Mouse (Mus musculus) liver, embryonic 16.5 days (tissue): ENCODE measurements at regions not wholly inside any gene's neighbourhood (a gene's known extent, or its start where the extent isn't known, plus 50 kb on each side); places are given as distances from the start of the nearest gene placed in this dataset.
"Not testable (repeated sequence)": the region's sequence is repeated elsewhere in the genome, so short reads cannot be mapped to it uniquely, and the experiment has no call there.

Source experiments
- ATAC-seq: fragments of 200-750 bp; cut with Nextera tagmentation; 2 replicates; pipeline ENCODE4 v1.8.0; 2017; ENCODE audit warnings: low read depth, mild to moderate bottlenecking, moderate number of reproducible peaks, moderate library complexity
- H3K27ac ChIP-seq: fragments of 300-500 bp; sonication (generic); 2 replicates; pipeline ENCODE4 v1.5.1; 2014; ENCODE audit warnings: mild to moderate bottlenecking, low read length
- H3K27me3 ChIP-seq: fragments of 300-500 bp; sonication (generic); 2 replicates; pipeline ENCODE4 v1.6.1; 2014; ENCODE audit warnings: low read depth, low read length, mixed read lengths; ENCODE audit not compliant: control insufficient read depth, insufficient read depth
- H3K36me3 ChIP-seq: fragments of 300-500 bp; sonication (generic); 2 replicates; pipeline ENCODE4 v1.6.1; 2014; ENCODE audit warnings: mild to moderate bottlenecking; ENCODE audit not compliant: control insufficient read depth, insufficient read depth
- H3K4me1 ChIP-seq: fragments of 300-500 bp; sonication (generic); 2 replicates; pipeline ENCODE4 v1.6.1; 2014; ENCODE audit warnings: low read depth, low read length, mixed read lengths; ENCODE audit not compliant: control insufficient read depth
- H3K4me2 ChIP-seq: fragments of 300-500 bp; sonication (generic); 2 replicates; pipeline ENCODE4 v1.6.1; 2014; ENCODE audit warnings: low read depth, low read length, mixed read lengths
- H3K4me3 ChIP-seq: fragments of 300-500 bp; sonication (generic); 2 replicates; pipeline ENCODE4 v1.5.1; 2014; ENCODE audit warnings: low read depth, mild to moderate bottlenecking, low read length
- H3K9ac ChIP-seq: fragments of 300-500 bp; sonication (generic); 2 replicates; pipeline ENCODE4 v1.6.1; 2014; ENCODE audit warnings: low read depth, low read length
- H3K9me3 ChIP-seq: fragments of 300-500 bp; sonication (generic); replicated peaks from 2 replicates; pipeline ENCODE4 v1.6.1; 2016; ENCODE audit warnings: low read length; ENCODE audit not compliant: control insufficient read depth
- WGBS: fragments of 180-500 bp; shearing (Covaris S2); extraction: QIAGEN DNeasy Blood & Tissue Kit; methylation state at CpG from one replicate; pipeline ENCODE4 v1.1.7; 2014; ENCODE audit not compliant: insufficient replicate concordance; 5-methylcytosine and 5-hydroxymethylcytosine counted together

DNA sequence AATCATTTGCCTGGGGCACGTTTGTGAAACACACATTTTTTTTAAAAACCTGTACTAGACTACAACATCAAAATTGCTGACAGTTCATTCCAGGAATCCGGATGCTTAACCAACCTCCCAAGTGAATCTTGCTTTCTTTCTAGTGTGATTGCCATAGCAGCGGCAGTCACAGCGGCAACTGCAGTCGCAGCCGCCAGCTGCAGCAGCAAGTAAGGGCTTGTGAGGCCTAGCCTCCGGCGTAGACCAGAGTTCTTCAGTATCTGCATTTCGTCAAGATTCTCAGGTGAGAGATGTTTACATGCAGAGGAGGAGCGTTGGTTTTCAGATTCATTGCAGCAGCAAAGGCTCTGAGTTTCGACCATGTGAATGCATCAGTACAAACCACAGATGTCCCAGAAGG is 128.7 kb upstream of the Daam1 start:
- no peak overlapping the region for H3K27ac ChIP-seq
- no peaks in the 10 kb centered on the region for H3K4me1 ChIP-seq
- WGBS: 68% methylated on average over 11 of the region's 11 CpGs
- no peaks in the 10 kb centered on the region for H3K9me3 ChIP-seq
- no peaks in the 10 kb centered on the region for H3K27me3 ChIP-seq
- H3K36me3 ChIP-seq: no peaks in the 10 kb centered on the region
- ATAC-seq: no peak
- no peak overlapping the region for H3K9ac ChIP-seq
- no peak overlapping the region for H3K4me3 ChIP-seq
- no peak overlapping the region for H3K4me2 ChIP-seq

DNA sequence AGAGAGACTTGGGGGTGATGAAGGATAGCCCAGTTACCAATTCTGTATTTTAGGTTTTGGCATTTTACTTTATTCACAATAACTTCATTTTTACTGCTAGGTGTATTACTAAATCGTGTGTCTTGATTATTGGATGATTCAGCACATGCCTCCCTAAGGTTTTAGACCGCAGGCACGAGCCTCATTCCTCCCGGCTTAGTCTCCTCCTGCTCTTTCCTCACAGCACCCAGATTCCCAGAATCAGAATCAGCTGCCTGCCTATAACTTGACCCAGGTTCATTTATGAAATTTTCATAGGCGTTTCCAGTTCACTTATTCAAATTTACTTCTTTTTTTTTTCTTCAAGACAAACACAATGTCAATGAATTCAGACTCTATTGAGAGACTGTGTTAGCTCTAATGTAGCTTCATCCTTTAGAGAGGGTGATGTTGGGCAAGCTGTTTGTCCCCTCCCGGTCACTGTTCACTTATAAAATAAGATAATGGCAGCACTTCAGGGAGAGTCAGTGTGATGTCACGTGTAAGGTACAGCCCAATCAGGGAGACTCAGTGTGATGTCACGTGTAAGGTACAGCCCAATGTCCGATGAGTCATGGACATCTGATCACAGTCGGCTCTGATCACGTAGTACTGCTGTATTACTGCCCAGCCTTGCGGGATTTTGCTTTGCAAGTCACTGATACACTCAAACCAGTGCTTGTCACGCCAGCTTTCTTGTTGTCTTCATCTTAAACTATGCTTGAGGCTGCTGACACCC is 127.6 kb upstream of the Daam1 start:
- no peaks in the 10 kb centered on the region for H3K27me3 ChIP-seq
- no peak overlapping the region for H3K27ac ChIP-seq
- H3K9me3 ChIP-seq: no peaks in the 10 kb centered on the region
- no peaks in the 10 kb centered on the region for H3K4me1 ChIP-seq
- H3K9ac ChIP-seq: no peak overlapping the region
- WGBS: 62% methylated on average over 13 of the region's 13 CpGs
- no peak overlapping the region for H3K4me2 ChIP-seq
- ATAC-seq: no peak
- no peak overlapping the region for H3K4me3 ChIP-seq
- no peaks in the 10 kb centered on the region for H3K36me3 ChIP-seq

DNA sequence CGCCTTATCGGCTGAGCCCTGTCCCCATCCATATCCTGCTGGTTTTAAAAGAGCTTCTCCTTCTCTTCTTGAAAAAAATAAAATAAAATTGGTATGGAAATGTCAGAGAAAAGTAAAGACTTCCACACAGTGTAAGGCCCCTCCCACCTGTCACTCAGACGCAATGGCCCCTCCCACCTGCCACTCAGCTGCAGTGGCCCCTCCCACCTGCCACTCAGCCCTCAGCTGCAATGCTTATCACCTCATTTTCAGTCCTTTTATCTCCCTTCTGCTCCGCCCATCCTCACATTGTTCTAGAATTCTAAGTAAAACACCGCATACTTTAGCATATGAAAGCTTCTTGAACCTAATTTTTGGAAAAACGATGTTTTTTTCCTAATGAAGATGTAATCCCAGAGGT is 126.4 kb upstream of the Daam1 start:
- no peaks in the 10 kb centered on the region for H3K36me3 ChIP-seq
- H3K4me2 ChIP-seq: no peak overlapping the region
- 0 out of 2 replicates have a peak, but pooled peaks have one; percentile 3 for ATAC-seq
- no peak overlapping the region for H3K27ac ChIP-seq
- no peaks in the 10 kb centered on the region for H3K27me3 ChIP-seq
- H3K9me3 ChIP-seq: no peaks in the 10 kb centered on the region
- H3K9ac ChIP-seq: no peak overlapping the region
- no peak overlapping the region for H3K4me3 ChIP-seq
- 59% methylated on average over 6 of the region's 6 CpGs for WGBS
- H3K4me1 ChIP-seq: no peaks in the 10 kb centered on the region

DNA sequence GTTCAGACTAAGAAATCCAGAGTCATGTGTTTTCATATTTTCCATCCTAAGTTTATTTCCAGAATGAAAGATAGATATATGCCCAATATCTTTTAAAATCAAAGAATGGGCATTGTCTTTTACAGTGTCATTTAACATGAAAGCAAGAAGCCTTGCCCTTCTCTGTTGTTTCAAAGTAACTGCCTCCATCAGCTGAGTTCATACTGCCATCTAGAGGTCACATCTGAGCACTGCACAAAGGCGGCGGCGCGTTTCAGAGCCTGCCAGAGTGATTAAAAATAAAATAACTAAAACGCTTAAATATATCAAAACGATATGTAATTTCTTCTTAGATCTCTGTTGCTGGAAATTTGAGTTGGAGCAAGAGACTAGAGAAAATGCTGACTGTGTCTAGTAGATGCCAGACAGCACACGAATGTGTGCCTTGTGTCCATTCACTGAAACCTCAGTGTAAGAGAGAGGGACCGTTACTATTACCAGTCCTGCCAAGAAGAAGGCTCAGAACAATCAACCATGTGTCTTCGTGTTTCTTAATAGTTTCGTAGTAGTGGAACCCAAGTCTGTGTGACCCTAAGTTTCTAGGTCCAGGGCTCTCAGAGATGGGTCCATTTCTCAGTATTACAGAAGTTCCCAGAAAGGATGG is 123.0 kb upstream of the Daam1 start:
- no peaks in the 10 kb centered on the region for H3K4me1 ChIP-seq
- no peak overlapping the region for H3K27ac ChIP-seq
- H3K9me3 ChIP-seq: no peaks in the 10 kb centered on the region
- H3K4me2 ChIP-seq: no peak overlapping the region
- H3K4me3 ChIP-seq: no peak overlapping the region
- H3K27me3 ChIP-seq: no peaks in the 10 kb centered on the region
- H3K9ac ChIP-seq: no peak overlapping the region
- 19% methylated on average over 10 of the region's 10 CpGs for WGBS
- H3K36me3 ChIP-seq: no peaks in the 10 kb centered on the region
- no peak for ATAC-seq

DNA sequence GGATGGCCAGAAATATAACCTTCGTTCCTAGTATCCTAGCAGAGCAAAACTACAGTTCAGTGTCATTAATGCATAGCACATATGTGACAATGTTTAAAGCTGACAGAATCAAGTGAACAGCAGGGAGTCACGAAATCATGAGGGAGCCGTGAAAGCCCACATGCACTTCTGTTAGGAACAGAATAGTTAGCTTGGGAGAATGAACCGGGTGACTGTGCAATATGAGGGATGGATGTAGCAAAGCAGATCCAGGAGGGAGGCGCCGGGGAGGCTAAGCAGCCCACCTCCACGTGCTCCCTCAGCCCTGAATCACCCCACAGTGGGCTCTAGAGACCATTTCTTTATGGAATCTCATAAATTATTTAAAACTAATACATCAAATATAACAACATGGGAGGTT is 116.3 kb upstream of the Daam1 start:
- Histone ChIP-seq H3K27me3 (no peaks in the 10 kb centered on the region), H3K4me2 (no peak overlapping the region), H3K4me1 (no peaks in the 10 kb centered on the region), H3K4me3 (no peak overlapping the region), H3K27ac (no peak overlapping the region), H3K9ac (no peak overlapping the region), H3K9me3 (no peaks in the 10 kb centered on the region), H3K36me3 (no peaks in the 10 kb centered on the region)
- WGBS: 56% methylated on average over 7 of the region's 7 CpGs
- no peak for ATAC-seq

DNA sequence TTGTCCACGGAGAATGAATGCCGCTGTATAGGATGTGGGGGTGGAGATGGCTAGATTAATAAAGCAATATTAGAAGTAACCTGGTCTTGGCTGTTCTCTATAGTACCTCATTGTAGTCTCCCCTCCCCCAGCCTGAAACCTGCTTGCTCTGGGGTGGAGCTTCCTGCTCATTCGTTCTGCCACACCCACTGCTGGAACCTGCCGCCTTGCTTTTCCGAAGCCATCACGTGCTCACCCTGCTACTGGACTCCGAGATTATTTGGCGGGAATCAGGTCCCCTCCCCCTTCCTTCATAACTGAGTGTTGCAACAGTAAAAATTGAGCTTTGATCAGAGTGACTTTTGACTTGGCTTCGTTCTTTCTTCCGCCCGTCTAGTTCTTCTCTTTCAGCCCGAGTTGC is 112.5 kb upstream of the Daam1 start:
- H3K4me2 ChIP-seq, H3K36me3 ChIP-seq, H3K4me1 ChIP-seq, H3K9me3 ChIP-seq, H3K9ac ChIP-seq, H3K27me3 ChIP-seq, ATAC-seq, H3K4me3 ChIP-seq, H3K27ac ChIP-seq: not testable (repeated sequence)
- WGBS: 59% methylated on average over 12 of the region's 12 CpGs

DNA sequence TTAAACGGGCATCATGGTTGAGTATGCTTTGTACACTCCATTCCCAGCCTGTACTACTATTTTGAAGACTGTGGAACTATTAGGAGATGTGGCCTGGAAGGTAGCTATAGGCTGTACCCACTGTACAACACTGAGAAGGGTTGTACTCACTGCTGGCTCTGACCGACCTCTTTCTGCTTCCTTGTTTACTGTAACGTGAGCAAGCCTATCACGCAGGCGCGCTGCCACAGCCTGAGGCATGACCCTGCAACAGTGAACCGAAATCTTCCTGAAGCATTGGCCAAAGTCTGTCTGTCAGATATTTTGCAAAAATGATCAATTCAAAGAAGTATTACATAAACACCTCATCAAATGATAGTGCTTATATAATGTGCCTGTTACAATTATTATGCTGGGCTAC is 112.0 kb upstream of the Daam1 start:
- H3K36me3 ChIP-seq: no peaks in the 10 kb centered on the region
- ATAC-seq: no peak
- no peak overlapping the region for H3K4me3 ChIP-seq
- 59% methylated on average over 7 of the region's 7 CpGs for WGBS
- no peaks in the 10 kb centered on the region for H3K4me1 ChIP-seq
- no peak overlapping the region for H3K27ac ChIP-seq
- H3K27me3 ChIP-seq: no peaks in the 10 kb centered on the region
- no peak overlapping the region for H3K4me2 ChIP-seq
- H3K9me3 ChIP-seq: no peaks in the 10 kb centered on the region
- no peak overlapping the region for H3K9ac ChIP-seq

DNA sequence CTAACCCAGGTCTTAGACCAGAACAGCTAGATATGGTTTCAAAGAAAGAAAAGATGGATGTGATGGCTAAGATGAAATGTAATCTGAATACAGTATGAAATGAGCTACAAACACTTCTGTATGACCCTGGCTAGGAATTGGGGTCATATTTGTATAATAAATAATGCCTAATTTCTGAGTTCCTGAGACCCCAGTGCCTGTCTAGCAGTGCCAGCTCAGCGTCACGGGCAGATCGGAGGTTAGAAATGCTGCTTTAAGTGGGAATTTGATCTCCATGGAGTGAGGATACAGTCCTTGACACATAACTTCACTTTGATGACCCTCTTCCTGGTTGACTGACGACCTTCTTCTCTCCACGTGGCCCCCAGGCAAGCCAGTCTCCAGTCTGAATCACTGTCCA is 105.7 kb upstream of the Daam1 start:
- 53% methylated on average over 5 of the region's 5 CpGs for WGBS
- Histone ChIP-seq H3K9me3 (no peaks in the 10 kb centered on the region), H3K4me2 (no peak overlapping the region), H3K27ac (no peak overlapping the region), H3K36me3 (no peaks in the 10 kb centered on the region), H3K27me3 (no peaks in the 10 kb centered on the region), H3K9ac (no peak overlapping the region), H3K4me1 (no peaks in the 10 kb centered on the region), H3K4me3 (no peak overlapping the region)
- no peak for ATAC-seq

DNA sequence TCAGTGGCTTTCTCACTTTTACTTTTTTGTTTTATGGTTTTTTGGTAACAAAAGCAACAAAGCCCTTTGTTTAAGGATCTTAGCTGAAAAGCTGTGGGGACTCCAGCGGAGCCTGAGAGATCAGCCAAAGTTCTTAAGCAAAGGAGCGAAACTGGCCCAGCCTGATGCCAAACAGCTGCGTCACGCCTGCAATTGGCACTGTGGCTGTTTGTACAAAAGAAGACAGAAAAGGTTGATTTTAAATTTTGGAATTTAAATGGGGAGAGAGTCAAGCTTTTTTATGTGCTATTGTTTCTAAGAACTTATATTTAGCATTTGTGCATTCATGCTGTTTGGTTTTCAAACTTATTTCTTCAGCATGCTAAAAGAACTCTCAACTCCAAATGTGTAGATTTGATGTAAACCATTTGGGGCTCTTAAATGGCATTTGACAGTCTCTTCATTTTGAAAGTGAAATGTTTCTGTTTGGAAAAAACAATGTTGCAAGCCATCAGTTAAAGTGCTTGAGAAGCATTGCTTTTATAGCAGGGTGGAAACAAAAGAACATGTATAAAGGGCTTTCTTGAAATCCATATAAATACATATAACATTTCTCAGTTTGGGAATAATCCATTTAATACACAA is 105.1 kb upstream of the Daam1 start:
- no peaks in the 10 kb centered on the region for H3K36me3 ChIP-seq
- H3K4me1 ChIP-seq: no peaks in the 10 kb centered on the region
- H3K27ac ChIP-seq: no peak overlapping the region
- H3K4me2 ChIP-seq: no peak overlapping the region
- WGBS: 64% methylated on average over 4 of the region's 4 CpGs
- no peak overlapping the region for H3K9ac ChIP-seq
- no peak for ATAC-seq
- no peak overlapping the region for H3K4me3 ChIP-seq
- H3K9me3 ChIP-seq: no peaks in the 10 kb centered on the region
- H3K27me3 ChIP-seq: no peaks in the 10 kb centered on the region
